Mouse (Mus musculus) megakaryocyte, adult 5-6 weeks (primary cell): ENCODE data around the gene Zp1. TPM values are rescaled to one million over a fixed set of nuclear protein-coding genes. Genes with fewer than 3 reads are reported as not detected.
A peak's percentile ranks its signal among the peaks of the same experiment; 100 is the strongest.

Source experiments
- ATAC-seq: 2 replicates; pipeline ENCODE4 v1.8.0; 2016; ENCODE audit warnings: mild to moderate bottlenecking, inconsistent platforms; ENCODE audit not compliant: poor library complexity, severe bottlenecking
- total RNA-seq, 2 experiments: library from RNA; stranded (forward) in 1 of 2; stranded (reverse) in 1 of 2; fragments of 153-499, 151-499 nt in 1 of 2; fragments of 221-1000, 200-1000 nt in 1 of 2; gene quantifications; 2 replicates each; pipeline versions ENCODE4 v1.2.3 to v1.2.4; 2015 to 2017

Gene Zp1
- total RNA-seq, 2 experiments from 2014 or later: not detected

GRCm38 (mm10) chr19:10880085-10880974, 40.1 kb downstream of the Zp1 start:
- peak; percentile 92 for ATAC-seq

GRCm38 (mm10) chr19:10878201-10878837, 42.1 kb downstream of the Zp1 start:
- ATAC-seq: no peak

- no peak for ATAC-seq
Measured at GRCm38 (mm10) chr19:10871328-10871961, 49.0 kb downstream of the Zp1 start.

GRCm38 (mm10) chr19:10870676-10871075, 49.8 kb downstream of the Zp1 start:
- ATAC-seq: no peak

- ATAC-seq: no peak
Measured at GRCm38 (mm10) chr19:10869886-10870527, 50.4 kb downstream of the Zp1 start, which contains the start of gene Tmem132a. Gene Tmem132a, minus strand, starts transcription at chr19:10869940.

- ATAC-seq: no peak; the same call in 1 of the 2 replicates
Measured at GRCm38 (mm10) chr19:10869241-10869885, 51.1 kb downstream of the Zp1 start.

GRCm38 (mm10) chr19:10868623-10869141, 51.8 kb downstream of the Zp1 start:
- ATAC-seq: no peak

- ATAC-seq: no peak
Measured at GRCm38 (mm10) chr19:10867946-10868622, 52.3 kb downstream of the Zp1 start.

- no peak for ATAC-seq
Measured at GRCm38 (mm10) chr19:10866351-10866750, 54.1 kb downstream of the Zp1 start.

Other genes starting within 250 kb of the Zp1 start
- not detected in 2 replicates for gene Pga5, start 242.6 kb downstream of the Zp1 start, total RNA-seq (2015)
- gene Pga5, start 242.6 kb downstream of the Zp1 start, total RNA-seq (2017): 0.20 TPM in 1 of 2 replicates, not detected in the other
- 21.9 and 22.5 TPM in 2 replicates for gene Vps37c, start 231.9 kb downstream of the Zp1 start, total RNA-seq (2015)
- gene Vps37c, start 231.9 kb downstream of the Zp1 start, total RNA-seq (2017): 15.2 and 17.8 TPM in 2 replicates
- gene Cd5, start 181.6 kb downstream of the Zp1 start, total RNA-seq (2015): 0.78 and 1.5 TPM in 2 replicates
- 0.57 and 0.59 TPM in 2 replicates for gene Cd5, start 181.6 kb downstream of the Zp1 start, total RNA-seq (2017)
- 1.0 TPM in 1 of 2 replicates, not detected in the other for gene Cd6, start 90.6 kb downstream of the Zp1 start, total RNA-seq (2015)
- gene Cd6, start 90.6 kb downstream of the Zp1 start, total RNA-seq (2017): 0.26 and 0.37 TPM in 2 replicates
- gene Slc15a3, start 80.9 kb downstream of the Zp1 start, total RNA-seq (2015): 31.4 and 31.6 TPM in 2 replicates
- gene Slc15a3, start 80.9 kb downstream of the Zp1 start, total RNA-seq (2017): 18.0 and 20.2 TPM in 2 replicates
- gene Tmem132a, start 50.7 kb downstream of the Zp1 start, total RNA-seq (2015): 0.11 and 0.21 TPM in 2 replicates
- gene Tmem132a, start 50.7 kb downstream of the Zp1 start, total RNA-seq (2017): 0.33 and 0.70 TPM in 2 replicates
- gene Tmem109, start 38.6 kb downstream of the Zp1 start, total RNA-seq (2015): 76.9 and 81.2 TPM in 2 replicates
- 74.7 and 80.9 TPM in 2 replicates for gene Tmem109, start 38.6 kb downstream of the Zp1 start, total RNA-seq (2017)
- 34.1 and 36.1 TPM in 2 replicates for gene Prpf19, start 25.4 kb downstream of the Zp1 start, total RNA-seq (2015)
- 69.0 and 76.2 TPM in 2 replicates for gene Prpf19, start 25.4 kb downstream of the Zp1 start, total RNA-seq (2017)
- gene Ptgdr2, start 16.5 kb upstream of the Zp1 start, total RNA-seq (2015): 0.21 TPM in 1 of 2 replicates, not detected in the other
- 0.07 and 0.20 TPM in 2 replicates for gene Ptgdr2, start 16.5 kb upstream of the Zp1 start, total RNA-seq (2017)
- gene Ccdc86, start 28.6 kb upstream of the Zp1 start, total RNA-seq (2015): 11.1 and 11.3 TPM in 2 replicates
- 10.8 and 16.7 TPM in 2 replicates for gene Ccdc86, start 28.6 kb upstream of the Zp1 start, total RNA-seq (2017)
- gene Ms4a10, start 54.0 kb upstream of the Zp1 start, total RNA-seq (2015): not detected in 2 replicates
- not detected in 2 replicates for gene Ms4a10, start 54.0 kb upstream of the Zp1 start, total RNA-seq (2017)
- not detected in 2 replicates for gene Ms4a15, start 72.6 kb upstream of the Zp1 start, total RNA-seq (2015)
- not detected in 2 replicates for gene Ms4a15, start 72.6 kb upstream of the Zp1 start, total RNA-seq (2017)
- not detected in 2 replicates for gene Ms4a18, start 97.4 kb upstream of the Zp1 start, total RNA-seq (2015)
- not detected in 2 replicates for gene Ms4a18, start 97.4 kb upstream of the Zp1 start, total RNA-seq (2017)
- 81.1 and 96.0 TPM in 2 replicates for gene Ms4a8a, start 160.5 kb upstream of the Zp1 start, total RNA-seq (2015)
- 52.4 and 55.6 TPM in 2 replicates for gene Ms4a8a, start 160.5 kb upstream of the Zp1 start, total RNA-seq (2017)
- gene 1700017D01Rik, start 210.2 kb upstream of the Zp1 start, total RNA-seq (2015): not detected in 2 replicates
- not detected in 2 replicates for gene 1700017D01Rik, start 210.2 kb upstream of the Zp1 start, total RNA-seq (2017)
- not detected in 2 replicates for gene 1700025F22Rik, start 244.7 kb upstream of the Zp1 start, total RNA-seq (2015)
- gene 1700025F22Rik, start 244.7 kb upstream of the Zp1 start, total RNA-seq (2017): not detected in 2 replicates